32 mouse cellular contexts compared by ENCODE assay signal in the genomic region with DNA sequence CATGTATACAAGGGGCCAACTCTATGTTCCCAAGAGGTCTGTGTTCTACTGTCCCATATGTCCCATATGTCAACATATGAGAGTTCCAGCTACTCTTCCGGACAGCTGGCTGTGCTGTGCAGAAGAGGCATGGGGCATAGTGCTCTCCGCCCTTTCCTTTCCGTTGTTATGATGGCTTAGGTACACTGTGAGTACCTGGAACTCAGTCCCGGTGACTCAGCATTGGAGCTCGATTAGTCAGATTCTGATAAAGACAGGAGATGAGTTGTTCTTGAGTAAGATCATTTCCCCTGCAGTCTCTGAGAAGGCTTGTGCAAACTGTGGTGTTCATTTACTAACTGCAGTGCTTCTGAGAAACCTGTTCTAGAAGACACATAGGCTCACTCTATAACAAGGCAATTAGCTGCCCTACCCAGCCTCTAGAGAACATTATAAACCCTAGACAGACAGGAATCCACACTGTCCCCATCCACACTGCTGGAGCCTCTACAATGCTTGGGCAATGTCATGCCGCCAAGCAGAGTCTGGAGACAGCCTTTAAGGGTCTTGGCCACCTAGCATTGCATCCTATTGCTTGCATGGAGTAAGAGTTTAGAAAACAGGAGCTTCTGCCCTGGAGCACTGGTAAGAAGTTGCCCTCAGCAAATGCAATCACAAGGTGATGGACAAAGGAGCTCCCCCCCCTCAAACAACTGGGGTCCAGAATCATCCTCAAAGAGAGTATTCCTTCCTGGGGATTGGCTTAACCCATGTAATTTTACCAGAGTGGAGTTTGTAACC. TPM values are rescaled to one million over a fixed set of nuclear protein-coding genes. Genes with fewer than 3 reads are reported as not detected.
DNase-seq lines count a peak whose midpoint lies in the region; ATAC-seq lines count a peak whose summit lies in the region.
"Had no signal": no experiment of that assay in that cellular context is flagged by ENCODE, and none has a peak within 500 bp of the region (broad histone marks: within the 10 kb centered on the region; RNA-seq: fewer than 3 reads in every experiment).

No protein-coding gene starts in this region.

- no peaks in the 10 kb centered on the region for H3K9me3 ChIP-seq in liver, embryonic 12.5 days (replicated peaks)
- H3K9me3 ChIP-seq in liver, embryonic 11.5 days (ENCODE audit: control insufficient read depth, low read length): no peaks in the 10 kb centered on the region
- H3K9me3 ChIP-seq: forebrain, embryonic 10.5 days; heart, embryonic 12.5 days; hindbrain, embryonic 10.5 days; liver, embryonic 13.5 days; lung, embryonic 15.5 days; midbrain, embryonic 12.5 days had no signal

- 42% methylated on average over 6 of the region's 6 CpGs for WGBS in liver, embryonic 12.5 days (ENCODE audit: insufficient replicate concordance)
- WGBS in liver, embryonic 11.5 days: 71% methylated on average over 6 of the region's 6 CpGs

- H3K4me1 ChIP-seq in liver, embryonic 12.5 days: peaks cover 55% of the 10 kb centered on the region
- peaks cover 12% of the 10 kb centered on the region for H3K4me1 ChIP-seq in liver, embryonic 11.5 days (replicated peaks; ENCODE audit: control insufficient read depth, insufficient read depth, low read length)
- H3K4me1 ChIP-seq: forebrain, embryonic 10.5 days; hindbrain, embryonic 10.5 days; midbrain, embryonic 12.5 days had no signal

- peak; percentile 54 to 57 for DNase-seq in adrenal gland, adult (ENCODE audit: inconsistent age in 2 of 2, low spot score in 1 of 2)
- no peak for DNase-seq in adrenal gland, postnatal 4 days (ENCODE audit: low spot score in 2 of 2)
- DNase-seq in liver, embryonic 11.5 days (ENCODE audit: low spot score): no peak
- DNase-seq in NIH3T3 (ENCODE audit: low read depth): peak; percentile 28
- no peak for DNase-seq in gastrocnemius, postnatal 10 days
- no peak for DNase-seq in layer of hippocampus, postnatal 10 days (ENCODE audit: low spot score in 2 of 2)
- DNase-seq: cerebellum, postnatal 10 days; gastrocnemius, postnatal 36 days; heart, postnatal 10 days; kidney, adult 9 months; kidney, postnatal 25 days; layer of hippocampus, postnatal 36 days; liver, embryonic 13.5 days; lung, postnatal 4 days had no signal

- H3K27ac ChIP-seq in liver, embryonic 12.5 days: no peak overlapping the region
- H3K27ac ChIP-seq in liver, embryonic 11.5 days (ENCODE audit: low read depth, low read length): no peak overlapping the region
- H3K27ac ChIP-seq: forebrain, embryonic 10.5 days; hindbrain, embryonic 10.5 days; layer of hippocampus, adult 2 months; liver, embryonic 13.5 days; lung, embryonic 15.5 days; midbrain, embryonic 12.5 days had no signal

- no peaks in the 10 kb centered on the region for H3K36me3 ChIP-seq in liver, embryonic 12.5 days
- no peaks in the 10 kb centered on the region for H3K36me3 ChIP-seq in liver, embryonic 11.5 days (ENCODE audit: control insufficient read depth, insufficient read depth, low read length)
- H3K36me3 ChIP-seq: forebrain, embryonic 10.5 days; heart, embryonic 12.5 days; hindbrain, embryonic 10.5 days; liver, embryonic 13.5 days; lung, embryonic 15.5 days; midbrain, embryonic 12.5 days had no signal

- H3K27me3 ChIP-seq in liver, embryonic 12.5 days (replicated peaks): peaks cover 4% of the 10 kb centered on the region; the same call in 1 of the 2 replicates
- H3K27me3 ChIP-seq in liver, embryonic 11.5 days (replicated peaks; ENCODE audit: control insufficient read depth, insufficient read depth, low read length): no peaks in the 10 kb centered on the region
- H3K27me3 ChIP-seq: heart, embryonic 12.5 days; liver, embryonic 13.5 days; lung, embryonic 15.5 days; midbrain, embryonic 12.5 days had no signal

- 0 out of 2 replicates have a peak, but pooled peaks have one; percentile 4 for ATAC-seq in liver, embryonic 12.5 days
- no peak for ATAC-seq in liver, embryonic 11.5 days (replicated peaks; ENCODE audit: low FRiP score)
- ATAC-seq in megakaryocyte, adult 5-6 weeks (ENCODE audit: poor library complexity, severe bottlenecking): peak; percentile 58
- ATAC-seq: CD4-positive, CD25-positive, alpha-beta regulatory T cell, adult 4 months had no signal

- H3K4me3 ChIP-seq in liver, embryonic 12.5 days: no peak overlapping the region
- no peak overlapping the region for H3K4me3 ChIP-seq in liver, embryonic 11.5 days (ENCODE audit: low read depth, low read length)
- H3K4me3 ChIP-seq: forebrain, embryonic 10.5 days; heart, embryonic 12.5 days; hindbrain, embryonic 10.5 days; layer of hippocampus, adult 2 months; liver, embryonic 13.5 days; lung, embryonic 15.5 days; midbrain, embryonic 12.5 days had no signal

- no peak overlapping the region for H3K9ac ChIP-seq in liver, embryonic 12.5 days
- H3K9ac ChIP-seq in liver, embryonic 11.5 days (ENCODE audit: low read depth, low read length): no peak overlapping the region
- H3K9ac ChIP-seq: heart, embryonic 12.5 days; liver, embryonic 13.5 days; lung, embryonic 15.5 days; midbrain, embryonic 12.5 days had no signal

- H3K4me2 ChIP-seq in liver, embryonic 12.5 days: no peak overlapping the region
- H3K4me2 ChIP-seq in liver, embryonic 11.5 days: no peak overlapping the region
- H3K4me2 ChIP-seq: heart, embryonic 12.5 days; liver, embryonic 13.5 days; lung, embryonic 15.5 days; midbrain, embryonic 12.5 days had no signal

RNA-seq across cellular contexts. Expression of gene Cxcr2, which starts 4.5 kb away (rescaled TPM):
- under 1 TPM; 0.45 to 0.68 TPM for total RNA-seq in adrenal gland, postnatal 4 days (2021)
- 0.65 and 0.97 TPM in 2 replicates for polyA plus RNA-seq in liver, embryonic 12.5 days (2016; fragmentation: Nextera tagmentation; extraction: Ambion mirVana)
- polyA plus RNA-seq in liver, embryonic 11.5 days (2014; fragmentation: Nextera tagmentation; extraction: Ambion mirVana): 0.47 and 0.70 TPM in 2 replicates
- total RNA-seq in megakaryocyte, adult 5-6 weeks (2015): 63.7 and 72.6 TPM in 2 replicates
- total RNA-seq in megakaryocyte, adult 5-6 weeks (2017): 77.3 and 107 TPM in 2 replicates
- under 1 TPM in 1 of 2 experiments, not detected in 1; 0.18 TPM for total RNA-seq in gastrocnemius, postnatal 10 days (2021)
- total RNA-seq in layer of hippocampus, postnatal 10 days (2021): under 1 TPM; 0.13 to 0.25 TPM
- total RNA-seq: gastrocnemius, postnatal 36 days; layer of hippocampus, adult 2 months; left cerebral cortex, postnatal 10 days had no signal
- polyA plus RNA-seq: CD4-positive, CD25-positive, alpha-beta regulatory T cell, adult 4 months had no signal

RNA-seq across cellular contexts. Expression of gene Rufy4, which starts 24.0 kb away (rescaled TPM):
- 1 to 10 TPM; 3.9 to 4.0 TPM for total RNA-seq in adrenal gland, postnatal 4 days (2021)
- 0.16 and 0.20 TPM in 2 replicates for polyA plus RNA-seq in liver, embryonic 12.5 days (2016; fragmentation: Nextera tagmentation; extraction: Ambion mirVana)
- polyA plus RNA-seq in liver, embryonic 11.5 days (2014; fragmentation: Nextera tagmentation; extraction: Ambion mirVana): 0.17 and 0.34 TPM in 2 replicates
- total RNA-seq in megakaryocyte, adult 5-6 weeks (2015): 0.25 and 0.38 TPM in 2 replicates
- 1.1 and 2.5 TPM in 2 replicates for total RNA-seq in megakaryocyte, adult 5-6 weeks (2017)
- total RNA-seq in gastrocnemius, postnatal 10 days (2021): 1 to 10 TPM in 1 of 2 experiments, under 1 TPM in 1; 0.12 to 1.2 TPM
- total RNA-seq in layer of hippocampus, postnatal 10 days (2021): under 1 TPM in 1 of 2 experiments, not detected in 1; 0.21 TPM
- total RNA-seq: layer of hippocampus, postnatal 36 days had no signal
- polyA plus RNA-seq: CD4-positive, CD25-positive, alpha-beta regulatory T cell, adult 4 months; small intestine, adult 2 months had no signal

RNA-seq across cellular contexts. Expression of gene Tns1, which starts 25.0 kb away (rescaled TPM):
- 100 to 1,000 TPM; 252 to 275 TPM for total RNA-seq in adrenal gland, postnatal 4 days (2021)
- 13.1 and 16.1 TPM in 2 replicates for polyA plus RNA-seq in liver, embryonic 12.5 days (2016; fragmentation: Nextera tagmentation; extraction: Ambion mirVana)
- polyA plus RNA-seq in liver, embryonic 11.5 days (2014; fragmentation: Nextera tagmentation; extraction: Ambion mirVana): 19.4 and 20.4 TPM in 2 replicates
- 4.9 and 5.5 TPM in 2 replicates for total RNA-seq in megakaryocyte, adult 5-6 weeks (2015)
- 2.9 and 3.2 TPM in 2 replicates for total RNA-seq in megakaryocyte, adult 5-6 weeks (2017)
- total RNA-seq in gastrocnemius, postnatal 10 days (2021): 100 to 1,000 TPM; 193 to 196 TPM
- 10 to 100 TPM; 35.2 to 35.3 TPM for total RNA-seq in layer of hippocampus, postnatal 10 days (2021)

RNA-seq across cellular contexts. Expression of gene Cxcr1, which starts 45.1 kb away (rescaled TPM):
- not detected for total RNA-seq in adrenal gland, postnatal 4 days (2021)
- polyA plus RNA-seq in liver, embryonic 12.5 days (2016; fragmentation: Nextera tagmentation; extraction: Ambion mirVana): not detected in 2 replicates
- not detected in 2 replicates for polyA plus RNA-seq in liver, embryonic 11.5 days (2014; fragmentation: Nextera tagmentation; extraction: Ambion mirVana)
- total RNA-seq in megakaryocyte, adult 5-6 weeks (2015): 0.20 and 0.87 TPM in 2 replicates
- 0.18 TPM in 1 of 2 replicates, not detected in the other for total RNA-seq in megakaryocyte, adult 5-6 weeks (2017)
- total RNA-seq in gastrocnemius, postnatal 10 days (2021): not detected
- total RNA-seq in layer of hippocampus, postnatal 10 days (2021): not detected
- total RNA-seq: adrenal gland, adult 18-20 months; gastrocnemius, postnatal 36 days; heart, postnatal 10 days; layer of hippocampus, adult 2 months; layer of hippocampus, postnatal 36 days; left cerebral cortex, postnatal 10 days; monocyte, adult 5-6 weeks had no signal
- polyA plus RNA-seq: brain, embryonic 14.5 days; CD4-positive, CD25-positive, alpha-beta regulatory T cell, adult 4 months; embryonic facial prominence, embryonic 11.5 days; forebrain, embryonic 10.5 days; heart, embryonic 12.5 days; hindbrain, embryonic 10.5 days; limb, embryonic 11.5 days; liver, embryonic 13.5 days; lung, embryonic 15.5 days; midbrain, embryonic 12.5 days; neural tube, embryonic 11.5 days; small intestine, adult 2 months; stomach, embryonic 16.5 days had no signal

Comparison
In these comparisons a context has a peak if more than half of its experiments do, and no peak if none do; other contexts are left out.
1. DNase-seq: peak in adrenal gland, adult (2 of 2) and NIH3T3 (single experiment); none in adrenal gland, postnatal 4 days (0 of 2), liver, embryonic 11.5 days (single experiment), gastrocnemius, postnatal 10 days (single experiment) and layer of hippocampus, postnatal 10 days (0 of 2).
2. RNA of gene Cxcr2, which starts 4.5 kb away (total RNA-seq): 63.7 to 107 TPM in megakaryocyte, adult 5-6 weeks; 0.45 to 0.68 TPM in adrenal gland, postnatal 4 days, 0.13 to 0.25 TPM in layer of hippocampus, postnatal 10 days and 0.18 TPM in gastrocnemius, postnatal 10 days; every median in the first group is over 10 times any median in the second.
3. RNA of gene Tns1, which starts 25.0 kb away (total RNA-seq): 252 to 275 TPM in adrenal gland, postnatal 4 days, 193 to 196 TPM in gastrocnemius, postnatal 10 days and 35.2 to 35.3 TPM in layer of hippocampus, postnatal 10 days; 2.9 to 5.5 TPM in megakaryocyte, adult 5-6 weeks; every median in the first group is over 4 times any median in the second.